27 mouse cellular contexts compared by ENCODE assay signal in genomic region chr9:29897448-29897847, GRCm38 (mm10).
DNase-seq lines count a peak whose midpoint lies in the region; ATAC-seq lines count a peak whose summit lies in the region.
"Had no signal": no experiment of that assay in that cellular context is flagged by ENCODE, and none has a peak within 500 bp of the region (broad histone marks: within the 10 kb centered on the region; RNA-seq: fewer than 3 reads in every experiment).

No protein-coding gene starts in this region.

- DNase-seq in hindbrain, embryonic 14.5 days (ENCODE audit: low spot score) = no peak
- no peak for DNase-seq in midbrain, embryonic 11.5 days (ENCODE audit: low spot score, missing footprints)
- DNase-seq in urinary bladder, postnatal 25 days (ENCODE audit: low spot score) = no peak
- no peak for DNase-seq in urinary bladder, postnatal 10 days (ENCODE audit: low spot score)
- DNase-seq: adrenal gland, postnatal 10 days; adrenal gland, postnatal 36 days; B cell, adult 2 months; cerebellum, adult 18-20 months; cerebellum, adult 9-10 months; cerebellum, postnatal 14 days; gastrocnemius, postnatal 10 days; gastrocnemius, postnatal 36 days; heart, adult 2 months; heart, postnatal 14 days had no signal

- WGBS in hindbrain, embryonic 14.5 days = 65% methylated on average over 4 of the region's 4 CpGs
- 71% methylated on average over 4 of the region's 4 CpGs for WGBS in hindbrain, embryonic 12.5 days
- WGBS in midbrain, embryonic 15.5 days = 54% methylated on average over 4 of the region's 4 CpGs
- WGBS in midbrain, embryonic 11.5 days = 69% methylated on average over 4 of the region's 4 CpGs
- WGBS in hindbrain, embryonic 16.5 days = 60% methylated on average over 4 of the region's 4 CpGs
- WGBS in neural tube, embryonic 13.5 days = 58% methylated on average over 4 of the region's 4 CpGs

- H3K9ac ChIP-seq in hindbrain, embryonic 14.5 days = peak overlapping the region; percentile 11; the same call in 1 of the 2 replicates
- no peak overlapping the region for H3K9ac ChIP-seq in hindbrain, embryonic 12.5 days
- no peak overlapping the region for H3K9ac ChIP-seq in midbrain, embryonic 15.5 days
- H3K9ac ChIP-seq in midbrain, embryonic 11.5 days (ENCODE audit: low read length) = no peak overlapping the region
- H3K9ac ChIP-seq in hindbrain, embryonic 16.5 days (ENCODE audit: low read depth, low read length) = peak overlapping the region; percentile 17; the same call in 1 of the 2 replicates
- H3K9ac ChIP-seq in neural tube, embryonic 13.5 days = no peak overlapping the region
- H3K9ac ChIP-seq: forebrain, embryonic 13.5 days; heart, embryonic 13.5 days had no signal

- no peaks in the 10 kb centered on the region for H3K27me3 ChIP-seq in hindbrain, embryonic 14.5 days (ENCODE audit: control insufficient read depth, insufficient read depth, low read length)
- no peaks in the 10 kb centered on the region for H3K27me3 ChIP-seq in hindbrain, embryonic 12.5 days
- no peaks in the 10 kb centered on the region for H3K27me3 ChIP-seq in midbrain, embryonic 15.5 days (replicated peaks)
- H3K27me3 ChIP-seq in midbrain, embryonic 11.5 days (ENCODE audit: control insufficient read depth, insufficient read depth, low read length) = no peaks in the 10 kb centered on the region
- H3K27me3 ChIP-seq in hindbrain, embryonic 16.5 days (replicated peaks; ENCODE audit: control insufficient read depth, insufficient read depth, low read length) = no peaks in the 10 kb centered on the region
- no peaks in the 10 kb centered on the region for H3K27me3 ChIP-seq in neural tube, embryonic 13.5 days
- H3K27me3 ChIP-seq: CH12.LX; forebrain, embryonic 13.5 days; heart, embryonic 13.5 days had no signal

- no peak overlapping the region for H3K4me3 ChIP-seq in hindbrain, embryonic 14.5 days (replicated peaks; ENCODE audit: low read length)
- H3K4me3 ChIP-seq in hindbrain, embryonic 12.5 days = no peak overlapping the region
- no peak overlapping the region for H3K4me3 ChIP-seq in midbrain, embryonic 15.5 days
- H3K4me3 ChIP-seq in midbrain, embryonic 11.5 days (ENCODE audit: low read depth, low read length) = no peak overlapping the region
- no peak overlapping the region for H3K4me3 ChIP-seq in hindbrain, embryonic 16.5 days (ENCODE audit: low read length)
- H3K4me3 ChIP-seq in neural tube, embryonic 13.5 days = no peak overlapping the region
- H3K4me3 ChIP-seq: forebrain, embryonic 10.5 days; forebrain, embryonic 13.5 days; heart, adult 2 months; heart, embryonic 10.5 days; heart, embryonic 13.5 days had no signal

- peaks cover 18% of the 10 kb centered on the region; the same call in 1 of the 2 replicates for H3K4me1 ChIP-seq in hindbrain, embryonic 14.5 days (replicated peaks; ENCODE audit: control insufficient read depth, insufficient read depth, low read length)
- H3K4me1 ChIP-seq in hindbrain, embryonic 12.5 days = peaks cover 5% of the 10 kb centered on the region; the same call in 1 of the 2 replicates
- H3K4me1 ChIP-seq in midbrain, embryonic 15.5 days = peaks cover 15% of the 10 kb centered on the region
- H3K4me1 ChIP-seq in midbrain, embryonic 11.5 days (ENCODE audit: control insufficient read depth, insufficient read depth, low read length) = no peaks in the 10 kb centered on the region
- peaks cover 9% of the 10 kb centered on the region for H3K4me1 ChIP-seq in hindbrain, embryonic 16.5 days (ENCODE audit: control insufficient read depth, insufficient read depth, low read depth, low read length)
- peaks cover 27% of the 10 kb centered on the region for H3K4me1 ChIP-seq in neural tube, embryonic 13.5 days (replicated peaks)
- H3K4me1 ChIP-seq: forebrain, embryonic 10.5 days; heart, embryonic 10.5 days; heart, embryonic 13.5 days had no signal

- no peaks in the 10 kb centered on the region for H3K9me3 ChIP-seq in hindbrain, embryonic 14.5 days (ENCODE audit: control insufficient read depth, low read length)
- no peaks in the 10 kb centered on the region for H3K9me3 ChIP-seq in hindbrain, embryonic 12.5 days (replicated peaks)
- no peaks in the 10 kb centered on the region for H3K9me3 ChIP-seq in midbrain, embryonic 15.5 days
- H3K9me3 ChIP-seq in midbrain, embryonic 11.5 days (ENCODE audit: control insufficient read depth, low read length) = no peaks in the 10 kb centered on the region
- no peaks in the 10 kb centered on the region for H3K9me3 ChIP-seq in hindbrain, embryonic 16.5 days (ENCODE audit: control insufficient read depth, low read length)
- no peaks in the 10 kb centered on the region for H3K9me3 ChIP-seq in neural tube, embryonic 13.5 days
- H3K9me3 ChIP-seq: forebrain, embryonic 10.5 days; forebrain, embryonic 13.5 days; heart, embryonic 10.5 days; heart, embryonic 13.5 days had no signal

- no peak for ATAC-seq in hindbrain, embryonic 14.5 days (ENCODE audit: low FRiP score)
- ATAC-seq in hindbrain, embryonic 12.5 days (ENCODE audit: low FRiP score) = no peak
- 0 out of 2 replicates have a peak, but pooled peaks have one; percentile 24 for ATAC-seq in midbrain, embryonic 15.5 days (replicated peaks)
- ATAC-seq in midbrain, embryonic 11.5 days (ENCODE audit: low FRiP score) = no peak
- ATAC-seq in hindbrain, embryonic 16.5 days = peak; percentile 50; the same call in 1 of the 2 replicates
- ATAC-seq in neural tube, embryonic 13.5 days (ENCODE audit: low read depth) = 0 out of 2 replicates have a peak, but pooled peaks have one; percentile 4
- ATAC-seq: forebrain, embryonic 13.5 days; forebrain, embryonic 16.5 days; inflammation-experienced regulatory T-cells, adult 6 months; Patski had no signal

- no peaks in the 10 kb centered on the region for H3K36me3 ChIP-seq in hindbrain, embryonic 14.5 days (replicated peaks; ENCODE audit: control insufficient read depth, insufficient read depth)
- H3K36me3 ChIP-seq in hindbrain, embryonic 12.5 days = no peaks in the 10 kb centered on the region
- no peaks in the 10 kb centered on the region for H3K36me3 ChIP-seq in midbrain, embryonic 15.5 days (replicated peaks)
- no peaks in the 10 kb centered on the region for H3K36me3 ChIP-seq in midbrain, embryonic 11.5 days (ENCODE audit: control insufficient read depth, insufficient read depth, low read length)
- H3K36me3 ChIP-seq in hindbrain, embryonic 16.5 days (ENCODE audit: control insufficient read depth, insufficient read depth, low read length) = no peaks in the 10 kb centered on the region
- H3K36me3 ChIP-seq in neural tube, embryonic 13.5 days = no peaks in the 10 kb centered on the region
- H3K36me3 ChIP-seq: forebrain, embryonic 10.5 days; G1E; heart, embryonic 10.5 days; heart, embryonic 13.5 days had no signal

- H3K27ac ChIP-seq in hindbrain, embryonic 14.5 days = peak overlapping the region; percentile 48; the same call in 1 of the 2 replicates
- H3K27ac ChIP-seq in hindbrain, embryonic 12.5 days = no peak overlapping the region
- H3K27ac ChIP-seq in midbrain, embryonic 15.5 days = no peak overlapping the region
- H3K27ac ChIP-seq in midbrain, embryonic 11.5 days (ENCODE audit: low read depth, low read length) = no peak overlapping the region
- H3K27ac ChIP-seq in hindbrain, embryonic 16.5 days (ENCODE audit: low read depth, low read length) = 0 out of 2 replicates have a peak overlapping the region, but pooled peaks have one; percentile 29
- H3K27ac ChIP-seq in neural tube, embryonic 13.5 days (replicated peaks) = peak overlapping the region; percentile 84
- H3K27ac ChIP-seq: forebrain, embryonic 10.5 days; forebrain, embryonic 13.5 days; heart, adult 2 months; heart, embryonic 10.5 days; heart, embryonic 13.5 days had no signal

- no peak overlapping the region for H3K4me2 ChIP-seq in hindbrain, embryonic 14.5 days (replicated peaks)
- no peak overlapping the region for H3K4me2 ChIP-seq in hindbrain, embryonic 12.5 days (replicated peaks)
- no peak overlapping the region for H3K4me2 ChIP-seq in midbrain, embryonic 15.5 days
- no peak overlapping the region for H3K4me2 ChIP-seq in midbrain, embryonic 11.5 days
- no peak overlapping the region for H3K4me2 ChIP-seq in hindbrain, embryonic 16.5 days (ENCODE audit: low read length)
- no peak overlapping the region for H3K4me2 ChIP-seq in neural tube, embryonic 13.5 days
- H3K4me2 ChIP-seq: forebrain, embryonic 13.5 days; heart, embryonic 13.5 days had no signal

Comparison
In these comparisons a context has a peak if more than half of its experiments do, and no peak if none do; other contexts are left out.
1. ATAC-seq: peak in midbrain, embryonic 15.5 days (single experiment), hindbrain, embryonic 16.5 days (single experiment) and neural tube, embryonic 13.5 days (single experiment); none in hindbrain, embryonic 14.5 days (single experiment), hindbrain, embryonic 12.5 days (single experiment) and midbrain, embryonic 11.5 days (single experiment).
2. H3K27ac ChIP-seq: peak in hindbrain, embryonic 14.5 days (single experiment), hindbrain, embryonic 16.5 days (single experiment) and neural tube, embryonic 13.5 days (single experiment); none in hindbrain, embryonic 12.5 days (single experiment), midbrain, embryonic 15.5 days (single experiment) and midbrain, embryonic 11.5 days (single experiment).
3. H3K9ac ChIP-seq: peak in hindbrain, embryonic 14.5 days (single experiment) and hindbrain, embryonic 16.5 days (single experiment); none in hindbrain, embryonic 12.5 days (single experiment), midbrain, embryonic 15.5 days (single experiment), midbrain, embryonic 11.5 days (single experiment) and neural tube, embryonic 13.5 days (single experiment).